Mouse (Mus musculus) urinary bladder, postnatal 4 days (tissue): ENCODE measurements around the gene Fer.

Experiments used
- DNase-seq, 2 experiments: peaks; one replicate each; pipeline ENCODE4 v3.0.0; 2021 to 2022; ENCODE audit warnings: low spot score in 2 of 2

Fer gene

DNA sequence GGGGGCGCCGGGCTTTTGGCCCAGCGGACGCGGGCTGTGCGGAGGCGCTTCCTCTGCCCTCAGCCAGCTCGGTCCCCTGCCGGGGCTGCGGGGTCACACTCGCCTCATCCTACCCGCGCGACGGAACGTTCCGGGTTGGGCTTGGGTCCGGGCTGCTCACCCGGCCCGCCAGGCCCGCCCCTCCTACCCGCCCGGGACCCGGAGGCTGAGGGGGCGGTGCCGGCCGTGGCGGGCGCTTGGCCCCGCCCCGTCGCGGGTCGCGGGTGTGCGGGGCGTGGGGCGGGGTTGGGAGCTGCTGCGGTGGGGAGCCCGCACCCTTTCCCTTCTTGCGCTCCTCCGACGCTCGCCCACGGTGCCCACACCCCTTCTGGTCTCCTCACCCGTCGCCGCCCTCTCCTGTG, 1.3 kb downstream of the Fer start:
- peak; percentile 52 to 65 for DNase-seq

DNA sequence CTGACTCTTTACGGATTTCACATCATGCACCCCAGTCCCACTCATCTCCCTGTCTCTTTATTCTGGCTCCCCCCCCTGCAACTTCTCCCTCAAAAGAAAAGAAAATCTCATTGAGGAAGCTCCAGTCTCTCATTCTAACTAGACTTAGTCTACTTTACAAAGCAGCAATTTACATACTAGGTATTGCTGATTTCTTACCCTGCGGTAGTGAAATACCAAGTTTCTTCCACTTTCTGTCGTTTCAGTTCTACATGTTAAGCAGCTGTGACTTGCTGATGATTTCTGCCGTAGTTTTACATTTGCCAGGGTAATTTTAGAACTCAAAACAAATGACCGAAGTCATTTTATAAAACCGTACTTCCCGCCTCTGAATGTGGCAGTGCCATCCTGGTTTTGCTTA, 8.9 kb downstream of the Fer start:
- DNase-seq, result no peak

DNA sequence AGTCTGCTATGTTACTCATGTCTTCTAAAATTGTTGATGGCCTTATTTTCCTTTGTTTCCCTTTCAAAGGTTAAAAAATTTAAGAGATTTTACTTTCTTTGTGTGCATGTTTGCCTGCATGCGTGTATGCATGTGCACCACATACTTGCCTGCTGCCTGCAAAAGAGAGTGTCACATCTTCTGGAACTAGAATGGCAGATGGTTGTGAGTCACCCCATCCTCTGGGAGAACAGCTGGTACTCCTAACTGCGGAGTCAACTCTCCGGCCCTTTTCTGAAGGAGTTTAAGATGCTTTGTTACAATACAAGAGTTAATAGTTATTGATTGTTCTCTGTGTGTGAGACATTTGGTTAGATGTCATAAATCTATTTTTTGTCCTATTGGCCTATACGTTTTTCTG, 16.0 kb downstream of the Fer start:
- DNase-seq, result no peak

DNA sequence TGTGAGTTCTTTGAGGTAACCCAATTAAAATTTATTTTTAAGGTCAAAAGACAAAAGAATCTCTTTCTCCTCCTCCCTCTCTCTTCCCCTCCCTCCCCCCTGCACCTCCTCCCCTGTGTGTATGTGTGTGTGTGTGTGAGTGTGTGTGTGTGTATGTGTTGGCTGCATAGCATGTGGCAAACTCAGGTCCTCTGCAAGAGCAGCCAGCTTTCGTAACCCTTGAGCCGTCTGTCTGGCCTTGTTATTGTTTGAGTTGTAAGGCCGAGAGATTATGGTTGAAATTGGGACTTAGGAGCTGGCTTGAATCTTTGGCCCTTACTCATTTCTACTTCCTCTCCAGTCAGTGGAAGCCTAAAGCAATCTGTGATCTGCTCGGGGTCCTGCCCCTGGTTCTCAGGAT, 17.1 kb downstream of the Fer start:
- DNase-seq, result no peak

- DNase-seq, result no peak
Measured at GRCm38 (mm10) chr17:63886988-63887387, 24.1 kb downstream of the Fer start.

GRCm38 (mm10) chr17:63890611-63891010, 27.7 kb downstream of the Fer start:
- DNase-seq, result no peak

- DNase-seq, result no peak
Measured at GRCm38 (mm10) chr17:63895829-63896228, 33.0 kb downstream of the Fer start.

DNA sequence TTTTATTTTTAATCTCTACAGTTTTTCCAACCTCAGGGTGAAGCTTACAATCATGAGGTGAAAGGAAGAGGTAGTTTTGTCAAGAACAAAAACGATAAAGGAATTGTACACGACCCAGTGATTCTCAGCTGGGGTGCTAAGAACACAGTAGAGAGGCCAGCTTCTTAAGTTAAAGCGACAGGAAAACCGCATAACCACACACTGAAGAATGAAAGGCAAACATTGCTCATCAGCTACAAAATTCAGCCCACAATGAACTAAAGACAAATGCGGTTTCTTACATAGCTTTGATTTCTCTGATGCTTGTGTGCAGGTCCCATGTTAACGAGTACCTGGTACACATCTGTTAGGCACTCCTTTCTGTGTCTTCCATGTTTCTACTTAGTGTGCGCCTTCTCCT, 34.2 kb downstream of the Fer start:
- DNase-seq, result no peak

DNA sequence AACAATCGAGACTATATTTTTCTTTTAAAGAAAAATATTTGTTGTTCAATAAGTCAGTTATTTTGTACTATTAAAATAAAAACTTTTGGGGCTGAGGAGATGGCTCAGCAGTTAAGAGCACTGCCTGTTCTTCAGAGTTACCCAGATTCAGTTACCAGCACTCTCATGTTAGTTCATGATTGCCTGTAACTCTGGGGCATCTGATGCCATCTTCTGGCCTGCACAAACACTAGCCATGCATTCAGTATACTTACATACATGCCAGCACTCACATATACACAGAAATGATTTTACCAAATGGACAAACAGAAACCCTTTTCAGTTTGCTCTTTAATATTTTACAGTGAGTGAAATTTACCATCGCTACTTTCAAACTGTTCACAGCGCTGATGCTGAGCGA, 46.4 kb downstream of the Fer start:
- no peak for DNase-seq

DNA sequence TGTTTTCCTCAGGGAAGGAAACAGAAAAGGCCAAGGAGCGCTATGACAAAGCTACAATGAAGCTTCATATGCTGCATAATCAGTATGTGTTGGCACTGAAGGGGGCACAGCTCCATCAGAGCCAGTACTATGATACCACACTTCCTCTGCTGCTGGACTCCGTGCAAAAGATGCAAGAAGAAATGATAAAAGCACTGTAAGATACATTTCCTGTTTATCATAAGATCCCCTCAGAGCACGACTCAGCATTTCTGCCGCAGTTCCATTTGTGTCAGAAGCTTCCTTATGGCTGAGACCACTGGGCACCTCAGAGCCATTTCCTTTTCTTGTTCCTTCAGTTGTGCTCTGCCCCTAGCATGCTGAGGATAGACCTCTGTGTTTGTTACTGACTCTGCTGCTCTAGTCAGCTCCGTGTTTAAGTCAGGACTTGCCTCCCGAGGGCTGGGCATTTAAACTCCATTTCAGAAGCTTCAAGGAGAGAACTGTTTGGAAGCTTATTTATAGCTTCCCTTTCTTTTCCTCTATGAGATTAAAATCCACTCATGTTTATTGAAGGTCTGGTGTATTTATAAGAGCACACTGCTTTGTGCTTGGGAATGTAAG, 58.8 kb downstream of the Fer start:
- DNase-seq, result no peak

DNA sequence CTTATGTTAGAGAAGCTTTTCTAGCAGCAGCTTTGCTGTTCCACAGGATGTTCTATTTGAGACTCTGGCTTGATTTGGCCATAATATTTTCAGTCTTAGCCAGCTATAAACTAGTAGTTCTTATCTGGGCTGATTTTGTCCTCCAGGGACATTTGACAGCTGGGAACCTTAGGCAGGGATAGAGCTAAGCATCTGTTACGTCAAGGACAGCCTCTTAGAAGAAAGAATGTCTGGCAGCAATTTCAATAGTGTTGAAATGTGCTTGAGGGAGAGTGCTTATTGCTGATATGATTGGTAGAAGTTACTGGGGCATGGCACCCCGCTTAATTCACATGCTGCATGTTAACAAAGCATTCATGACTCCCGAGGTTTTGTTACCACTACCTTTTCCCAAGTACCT, 62.7 kb downstream of the Fer start:
- no peak for DNase-seq

- DNase-seq, result no peak
Measured at GRCm38 (mm10) chr17:63930634-63931033, 67.8 kb downstream of the Fer start.

DNA sequence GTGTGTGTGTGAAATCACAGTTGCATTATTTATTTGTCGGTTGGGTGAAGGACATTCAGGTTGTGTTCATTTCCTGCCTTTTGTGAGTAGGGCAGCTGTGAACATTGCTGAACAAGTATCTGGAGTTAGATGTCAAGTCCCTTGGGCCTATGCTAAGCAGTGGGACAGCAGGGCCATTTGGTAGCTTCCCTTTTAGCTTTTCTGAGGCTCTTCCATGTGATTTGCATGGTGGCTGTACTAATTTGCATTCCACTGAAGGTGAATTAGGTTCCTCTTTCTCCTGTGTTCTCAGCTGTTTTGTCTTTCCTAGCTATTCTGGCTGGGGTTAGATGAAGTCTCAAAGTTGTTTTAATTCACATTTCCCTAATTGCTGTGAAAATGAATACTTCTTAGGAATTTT, 68.7 kb downstream of the Fer start:
- no peak for DNase-seq

DNA sequence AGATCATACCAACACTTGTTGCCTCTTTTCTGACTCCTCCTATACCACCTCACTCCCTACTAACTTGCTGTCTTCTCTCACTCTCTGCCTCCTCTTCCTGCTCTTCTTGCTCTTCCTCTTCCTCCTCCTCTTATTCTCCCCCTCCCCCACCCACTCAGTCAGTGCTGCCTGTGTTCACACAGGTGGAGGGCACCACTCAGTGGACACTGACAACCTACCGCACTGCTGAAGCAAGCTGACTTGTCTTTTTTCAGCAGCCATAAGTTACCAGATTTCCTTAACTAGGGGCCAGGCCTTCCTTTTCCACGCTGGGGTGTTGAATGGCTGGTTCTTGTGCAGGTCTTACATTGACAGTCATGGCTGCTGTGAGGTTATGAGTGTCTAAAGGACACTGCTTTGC, 72.5 kb downstream of the Fer start:
- no peak for DNase-seq

GRCm38 (mm10) chr17:63937886-63938285, 75.0 kb downstream of the Fer start:
- no peak for DNase-seq

- DNase-seq, result no peak
Measured at GRCm38 (mm10) chr17:63946772-63947171, 83.9 kb downstream of the Fer start.

- DNase-seq, result no peak
Measured at GRCm38 (mm10) chr17:63948811-63949210, 85.9 kb downstream of the Fer start.

DNA sequence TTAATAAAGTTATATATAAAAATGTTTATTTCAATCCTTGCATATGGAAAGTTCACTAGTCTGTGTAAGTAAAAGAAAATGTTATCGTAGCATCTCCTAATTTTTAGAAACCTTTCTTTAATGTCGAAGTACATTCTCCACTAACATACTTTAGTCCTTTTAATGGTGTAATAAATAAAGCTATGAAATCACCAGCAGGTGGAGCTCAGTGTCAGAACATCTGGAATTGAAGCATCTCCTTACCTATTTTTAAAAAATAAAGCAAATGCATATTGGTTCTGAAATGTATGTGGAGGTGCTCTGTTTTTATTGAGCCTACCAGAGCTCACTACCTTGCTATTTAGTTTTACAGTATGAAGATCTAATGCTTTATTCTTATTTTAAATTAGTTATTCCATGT, 88.6 kb downstream of the Fer start:
- DNase-seq, result no peak

DNA sequence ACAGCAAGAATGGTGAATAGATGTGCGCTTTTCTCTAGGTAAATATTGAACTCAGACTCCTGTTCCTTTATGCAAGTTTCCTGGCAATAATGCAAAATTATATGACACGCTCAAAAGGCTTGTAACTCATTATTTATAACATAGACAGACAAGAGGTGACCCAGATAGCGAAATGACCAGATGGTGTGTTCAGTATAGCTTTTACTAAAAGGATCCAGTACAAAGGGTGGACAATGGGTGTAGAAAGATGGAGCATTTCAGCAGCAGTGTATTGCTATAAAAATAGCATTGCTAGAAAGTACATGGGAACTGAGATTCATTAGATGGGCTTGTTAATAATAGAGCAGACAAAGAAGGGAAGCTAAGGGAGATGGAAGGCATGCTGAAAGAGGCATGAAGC, 104.2 kb downstream of the Fer start:
- no peak for DNase-seq

DNA sequence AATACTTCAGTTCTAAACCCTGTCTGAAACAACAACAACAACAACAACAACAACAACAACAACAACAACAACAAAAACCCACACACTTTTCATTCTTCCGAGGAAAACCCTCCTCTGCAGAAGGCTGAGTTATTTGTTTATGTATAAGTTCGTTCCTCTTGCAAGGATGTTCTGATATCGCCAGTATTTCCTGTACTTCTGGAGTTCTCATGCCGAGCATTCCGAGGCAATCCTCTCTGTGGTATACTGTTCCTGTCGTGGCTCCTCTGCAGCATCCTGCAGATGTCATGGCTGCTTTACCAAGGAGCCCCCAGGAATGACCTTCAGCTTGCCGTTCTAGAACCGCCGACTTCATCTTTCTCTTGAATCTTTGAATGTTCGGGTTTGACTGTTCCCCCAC, 106.6 kb downstream of the Fer start:
- no peak for DNase-seq

GRCm38 (mm10) chr17:63970239-63970638, 107.4 kb downstream of the Fer start:
- DNase-seq, result no peak

- no peak for DNase-seq
Measured at GRCm38 (mm10) chr17:63970939-63971338, 108.1 kb downstream of the Fer start.

GRCm38 (mm10) chr17:63972181-63972580, 109.3 kb downstream of the Fer start:
- no peak for DNase-seq

DNA sequence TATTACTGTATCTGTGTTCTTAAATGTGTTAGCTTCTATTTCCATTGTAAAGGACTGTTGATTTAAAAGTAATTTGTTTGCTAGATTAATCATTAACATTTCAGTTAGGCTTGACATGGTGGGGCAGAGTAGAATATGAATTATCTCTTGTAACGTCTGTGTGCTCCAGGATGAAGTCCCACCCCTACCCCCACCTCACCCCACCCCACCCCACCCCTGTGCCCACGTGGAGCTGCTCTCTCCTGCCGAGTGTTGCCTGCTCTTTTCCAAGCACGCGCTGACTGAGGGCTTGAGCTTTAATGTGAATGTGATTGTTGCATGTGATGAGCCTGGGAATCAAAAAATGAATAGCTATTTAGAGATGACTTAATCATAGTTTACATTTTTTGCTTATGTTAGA, 110.9 kb downstream of the Fer start:
- no peak for DNase-seq

DNA sequence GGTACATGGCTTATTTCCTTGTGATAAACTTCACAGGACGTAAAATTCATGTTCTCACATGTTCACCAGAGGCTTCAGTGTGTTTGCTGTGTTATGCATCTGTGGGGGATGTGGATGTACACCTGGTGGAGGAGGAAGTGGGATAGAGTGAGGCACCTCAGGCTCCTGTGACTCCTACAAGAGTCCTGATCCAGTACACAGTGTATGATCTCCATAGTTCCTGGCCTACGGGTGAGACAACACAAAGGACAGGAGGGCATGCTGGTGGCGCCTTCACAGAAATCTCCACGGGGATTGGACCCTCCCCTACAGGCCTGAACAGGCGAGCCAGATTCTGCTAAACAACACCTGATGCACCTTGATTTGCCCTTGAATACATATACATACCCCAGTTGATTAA, 111.4 kb downstream of the Fer start:
- DNase-seq, result no peak
